In genomic region chr13:35741620-35742421, GRCm38 (mm10) we compare ENCODE assay signal across 8 mouse cellular contexts.
DNase-seq lines count a peak whose midpoint lies in the region; ATAC-seq and TF ChIP-seq lines count a peak whose summit lies in the region.

No protein-coding gene starts in this region.

- peak overlapping the region; percentile 91 for H3K4me2 ChIP-seq in forebrain, embryonic 13.5 days
- H3K4me2 ChIP-seq in heart, postnatal 0 days (ENCODE audit: low read depth, low read length): peak overlapping the region; percentile 95
- peak overlapping the region; percentile 84 for H3K4me2 ChIP-seq in lung, embryonic 14.5 days

- no peak for TF ChIP-seq CTCF in heart, postnatal 0 days (IDR thresholded peaks at IDR 0.05; ENCODE audit: low read depth)
- TF ChIP-seq CTCF in lung, embryonic 14.5 days (IDR thresholded peaks at IDR 0.05; ENCODE audit: low read depth): no peak

- under 1% methylated on average over 51 of the region's 93 CpGs for WGBS in forebrain, embryonic 13.5 days
- under 1% methylated on average over 61 of the region's 93 CpGs for WGBS in heart, postnatal 0 days
- under 1% methylated on average over 90 of the region's 93 CpGs for WGBS in lung, embryonic 14.5 days

- peaks cover 11% of the 10 kb centered on the region for H3K9me3 ChIP-seq in forebrain, embryonic 13.5 days (replicated peaks)
- H3K9me3 ChIP-seq in heart, postnatal 0 days (replicated peaks; ENCODE audit: control insufficient read depth, low read length): peaks cover 3% of the 10 kb centered on the region; the same call in 1 of the 2 replicates
- peaks cover 11% of the 10 kb centered on the region; the same call in 1 of the 2 replicates for H3K9me3 ChIP-seq in lung, embryonic 14.5 days (ENCODE audit: low read depth, low read length)

- H3K27ac ChIP-seq in forebrain, embryonic 13.5 days: peak overlapping the region; percentile 74
- peak overlapping the region; percentile 97 for H3K27ac ChIP-seq in heart, postnatal 0 days (ENCODE audit: low read depth)
- H3K27ac ChIP-seq in lung, embryonic 14.5 days (ENCODE audit: low read depth): peak overlapping the region; percentile 96

- H3K9ac ChIP-seq in forebrain, embryonic 13.5 days: peak overlapping the region; percentile 86
- peak overlapping the region; percentile 97 for H3K9ac ChIP-seq in heart, postnatal 0 days (replicated peaks; ENCODE audit: low read depth, low read length)
- H3K9ac ChIP-seq in lung, embryonic 14.5 days: peak overlapping the region; percentile 97

- H3K27me3 ChIP-seq in forebrain, embryonic 13.5 days: peaks cover 35% of the 10 kb centered on the region
- H3K27me3 ChIP-seq in heart, postnatal 0 days (ENCODE audit: control insufficient read depth, insufficient read depth, low read length): no peaks in the 10 kb centered on the region
- no peaks in the 10 kb centered on the region for H3K27me3 ChIP-seq in lung, embryonic 14.5 days (ENCODE audit: insufficient read depth, low read length)

- H3K4me1 ChIP-seq in forebrain, embryonic 13.5 days: peaks cover 17% of the 10 kb centered on the region
- peaks cover 8% of the 10 kb centered on the region for H3K4me1 ChIP-seq in heart, postnatal 0 days (ENCODE audit: control insufficient read depth, insufficient read depth)
- peaks cover 6% of the 10 kb centered on the region for H3K4me1 ChIP-seq in lung, embryonic 14.5 days (ENCODE audit: insufficient read depth)

- H3K4me3 ChIP-seq in forebrain, embryonic 13.5 days: peak overlapping the region; percentile 88
- H3K4me3 ChIP-seq in heart, postnatal 0 days (ENCODE audit: low read depth, low read length): peak overlapping the region; percentile 95
- H3K4me3 ChIP-seq in lung, embryonic 14.5 days (ENCODE audit: low read depth, low read length): peak overlapping the region; percentile 92

- ATAC-seq in forebrain, embryonic 13.5 days: peak; percentile 86
- peak; percentile 67 for ATAC-seq in heart, postnatal 0 days (ENCODE audit: insufficient read depth, low read depth)
- ATAC-seq in lung, embryonic 14.5 days (ENCODE audit: insufficient read depth): peak; percentile 77

- TF ChIP-seq EP300 in heart, postnatal 0 days (IDR thresholded peaks at IDR 0.05; ENCODE audit: low read depth): no peak

- H3K36me3 ChIP-seq in forebrain, embryonic 13.5 days (ENCODE audit: poor library complexity, severe bottlenecking): 0 out of 2 replicates have a peak, but pooled peaks cover 4% of the 10 kb centered on the region
- H3K36me3 ChIP-seq in heart, postnatal 0 days (replicated peaks; ENCODE audit: control insufficient read depth, insufficient read depth, low read length): no peaks in the 10 kb centered on the region
- H3K36me3 ChIP-seq in lung, embryonic 14.5 days (ENCODE audit: insufficient read depth): no peaks in the 10 kb centered on the region

- peak; percentile 35 to 37 for DNase-seq in CD8-positive naive resting alpha-beta T cell, adult 2 months (ENCODE audit: low read depth in 2 of 2, low spot score in 2 of 2)
- DNase-seq in adrenal gland, postnatal 4 days (ENCODE audit: low spot score in 2 of 2): peak; percentile 32 to 47
- DNase-seq in heart, postnatal 0 days (ENCODE audit: low spot score): peak; percentile 37
- DNase-seq in layer of hippocampus, adult 18-20 months (ENCODE audit: low spot score in 2 of 2): peak; percentile 6 to 45
- DNase-seq in lung, embryonic 14.5 days: peak; percentile 75
- DNase-seq in ovary, postnatal 10 days (ENCODE audit: low spot score): peak; percentile 31
- peak; percentile 61 to 63 for DNase-seq in thymus, postnatal 10 days (ENCODE audit: low spot score in 2 of 2)

Comparison
In these comparisons a context has a peak if more than half of its experiments do, and no peak if none do; other contexts are left out.
1. Peak in every context shown above with its lines: DNase-seq, ATAC-seq, H3K4me3 ChIP-seq and H3K27ac ChIP-seq.